Mouse (Mus musculus): Measurements from ENCODE around the gene Necap1. TPM values are rescaled to one million over a fixed set of nuclear protein-coding genes. Genes with fewer than 3 reads are reported as not detected.

Gene Necap1
- total RNA-seq (2023): 100 to 1,000 TPM in 1 of 2 experiments, 10 to 100 TPM in 1; 92.3 to 100 TPM

DNA sequence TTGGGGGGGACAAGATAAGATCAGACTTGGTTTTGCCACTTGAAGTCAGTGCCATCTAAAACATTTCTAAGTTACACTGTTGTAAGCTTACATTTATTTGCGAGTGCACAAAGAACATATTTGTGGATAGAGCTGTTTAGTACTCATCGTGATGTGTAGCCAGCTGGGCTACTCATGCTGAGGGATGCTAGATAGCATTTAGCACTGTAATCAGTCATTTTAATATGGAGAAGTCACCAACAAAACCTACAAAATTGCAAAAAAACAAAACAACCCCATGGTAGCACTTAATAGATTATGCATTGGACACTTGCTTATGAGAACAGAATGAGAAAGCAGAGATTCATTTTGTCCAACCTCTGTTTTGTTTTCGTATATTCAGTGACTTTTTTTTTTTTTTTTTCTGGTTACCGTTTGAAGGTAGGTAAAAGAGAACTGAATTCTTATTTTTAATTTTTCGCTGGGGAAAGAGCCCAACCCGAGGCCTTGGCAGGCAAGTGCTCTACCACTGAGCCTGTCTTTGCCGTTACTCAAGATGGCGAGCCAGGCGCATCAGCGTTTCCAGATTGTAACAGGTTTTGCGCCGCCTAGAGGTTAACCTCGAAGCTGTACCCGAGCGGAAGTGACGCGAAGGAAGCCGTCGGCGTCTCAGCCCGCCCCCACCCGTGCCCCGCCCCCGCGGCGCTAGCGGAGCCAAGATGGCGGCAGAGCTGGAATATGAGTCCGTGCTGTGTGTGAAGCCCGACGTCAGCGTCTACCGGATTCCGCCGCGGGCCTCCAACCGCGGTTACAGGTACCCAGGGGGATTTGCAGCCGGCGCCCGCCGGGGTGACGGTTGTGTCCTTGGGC is at the start of gene Necap1:
Necap1 (plus strand) TSS at position 604 of the 849 bp plus-strand sequence.

DNA sequence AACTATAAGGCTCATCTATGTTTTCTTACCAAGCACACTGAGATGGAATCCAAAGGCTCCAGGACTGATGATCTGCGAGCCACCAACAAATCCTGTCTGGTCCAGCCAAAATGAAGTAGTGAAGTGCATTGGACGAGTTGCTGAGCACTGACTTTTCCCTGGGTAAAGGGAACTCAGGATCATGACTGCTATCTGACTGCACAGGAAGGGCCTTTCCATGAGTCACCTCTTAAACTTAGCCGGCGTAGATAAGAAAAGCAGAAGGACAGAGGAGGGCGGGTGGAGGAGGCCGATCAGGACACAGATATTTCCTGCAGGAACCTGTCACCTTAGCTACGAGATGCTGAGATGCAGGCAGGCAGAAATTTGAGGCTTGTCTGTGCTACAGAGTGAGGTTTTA is 18.3 kb upstream of the Necap1 start, which contains the start of gene C3ar1:
C3ar1 (minus strand) TSS at position 207 of the 400 bp plus-strand sequence.

GRCm38 (mm10) chr6:122921451-122921850 is 47.2 kb downstream of the Necap1 start, which contains the start of gene Clec4a1:
TSS of gene Clec4a1 (plus strand) at chr6:122921848.

Other genes with a start within 250 kb of the Necap1 start
- not detected for gene Dppa3, start 248.1 kb upstream of the Necap1 start, total RNA-seq (2023)
- not detected for gene Nanog, start 167.0 kb upstream of the Necap1 start, total RNA-seq (2023)
- gene Slc2a3, start 72.8 kb upstream of the Necap1 start, total RNA-seq (2023): 10 to 100 TPM; 45.1 to 58.4 TPM
- 10 to 100 TPM; 55.9 to 59.4 TPM for gene Foxj2, start 54.6 kb upstream of the Necap1 start, total RNA-seq (2023)
- under 1 TPM in 1 of 2 experiments, not detected in 1; 0.17 TPM for gene C3ar1, start 18.3 kb upstream of the Necap1 start, total RNA-seq (2023)
- gene Clec4a1, start 47.4 kb downstream of the Necap1 start, total RNA-seq (2023): 1 to 10 TPM in 1 of 2 experiments, under 1 TPM in 1; 0.36 to 1.2 TPM
- gene Clec4a3, start 78.0 kb downstream of the Necap1 start, total RNA-seq (2023): 1 to 10 TPM; 5.5 to 9.7 TPM
- gene Clec4a4, start 115.9 kb downstream of the Necap1 start, total RNA-seq (2023): under 1 TPM in 1 of 2 experiments, not detected in 1; 0.90 TPM
- not detected for gene Clec4b1, start 175.5 kb downstream of the Necap1 start, total RNA-seq (2023)
- 1 to 10 TPM in 1 of 2 experiments, not detected in 1; 3.6 TPM for gene Clec4a2, start 232.0 kb downstream of the Necap1 start, total RNA-seq (2023)